Mouse (Mus musculus): ENCODE measurements around the gene Vwa3b.

DNA sequence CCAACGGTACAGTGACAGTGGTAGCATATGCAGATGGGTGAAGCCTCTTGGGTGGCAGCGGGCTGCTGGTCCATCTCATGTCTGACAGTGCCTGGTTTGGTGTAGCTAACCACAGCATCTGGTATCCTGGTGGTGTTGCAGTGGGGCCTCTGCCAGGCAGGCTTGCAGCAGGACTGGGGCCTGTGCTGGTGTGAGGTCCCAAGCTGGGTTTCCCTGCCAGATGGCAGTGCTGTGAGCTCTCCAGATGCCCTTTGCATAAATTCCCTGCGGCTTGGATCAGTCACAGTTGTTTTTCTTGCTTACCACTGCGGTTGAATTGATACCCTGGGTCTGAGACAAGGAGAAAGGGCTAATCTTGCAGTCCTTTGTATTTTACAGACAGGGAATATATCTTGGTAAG is 95.9 kb downstream of the Vwa3b start:
- TF ChIP-seq CTCF (IDR thresholded peaks at IDR 0.05; ENCODE audit: low read depth) (no peak), EP300 (optimal IDR thresholded peaks at IDR 0.05) (no peak)
